Mouse (Mus musculus) lung, adult 2 months (tissue): ENCODE results near the gene Spef1. TPM values are rescaled to one million over a fixed set of nuclear protein-coding genes. Genes with fewer than 3 reads are reported as not detected.

Source experiments
- DNase-seq: peaks from one replicate; pipeline ENCODE4 v3.0.0; 2022
- H3K4me1 ChIP-seq: fragments of 200-500 bp; 2 replicates; pipeline ENCODE4 v1.6.1; 2011; ENCODE audit warnings: low read length; ENCODE audit not compliant: control insufficient read depth, insufficient read depth
- H3K4me3 ChIP-seq: fragments of 200-500 bp; replicated peaks from 2 replicates; pipeline ENCODE3; 2011; ENCODE audit warnings: low read depth, mild to moderate bottlenecking, control low read depth, low read length; ENCODE audit errors: extremely low read depth
- CTCF ChIP-seq: fragments of 200-500 bp; IDR thresholded peaks from 2 replicates; pipeline ENCODE4 v1.5.1; 2011; ENCODE audit warnings: mild to moderate bottlenecking, low read length, control low read depth; ENCODE audit not compliant: insufficient read depth
- POLR2A ChIP-seq: fragments of 200-500 bp; IDR thresholded peaks from 2 replicates; pipeline ENCODE4 v1.6.1; 2011; ENCODE audit warnings: low read depth, mild to moderate bottlenecking, control low read depth, low read length, borderline replicate concordance; ENCODE audit errors: extremely low read depth
- WGBS: fragments of 180-500 bp; shearing (Covaris S2); methylation state at CpG from one replicate; pipeline ENCODE4 v1.1.7; 2018; 5-methylcytosine and 5-hydroxymethylcytosine counted together
- polyA plus RNA-seq: library from polyadenylated mRNA; depleted of rRNA; stranded (reverse); fragments of >200 nt; gene quantifications from 2 replicates; pipeline ENCODE4 v1.2.3, GENCODE M21; 2012

The Spef1 gene
- polyA plus RNA-seq, 1 experiment: 16.6 TPM

DNA sequence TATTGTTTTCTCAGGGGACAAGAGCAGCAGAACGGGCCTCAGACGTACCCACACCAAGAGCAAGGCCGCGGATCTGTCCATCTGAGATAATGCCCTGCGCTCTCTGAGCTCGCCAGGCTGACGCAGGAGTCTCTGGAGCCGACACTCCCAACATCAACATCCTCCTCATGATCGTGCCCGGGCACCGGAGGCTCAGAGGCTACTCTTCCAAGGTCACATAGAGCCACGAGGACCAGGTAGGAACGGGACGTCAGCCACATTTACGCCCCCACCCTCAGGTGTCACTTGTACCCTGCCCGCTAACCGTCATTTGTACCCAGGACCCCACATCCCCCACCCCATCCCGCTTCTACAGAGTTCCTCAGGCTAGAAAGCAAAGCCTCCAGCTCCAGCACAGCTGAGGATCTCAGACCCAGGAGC lies 27.6 kb downstream of the Spef1 start:
- DNase-seq: no peak
- peaks cover 2% of the 10 kb centered on the region; the same call in 1 of the 2 replicates for H3K4me1 ChIP-seq

DNA sequence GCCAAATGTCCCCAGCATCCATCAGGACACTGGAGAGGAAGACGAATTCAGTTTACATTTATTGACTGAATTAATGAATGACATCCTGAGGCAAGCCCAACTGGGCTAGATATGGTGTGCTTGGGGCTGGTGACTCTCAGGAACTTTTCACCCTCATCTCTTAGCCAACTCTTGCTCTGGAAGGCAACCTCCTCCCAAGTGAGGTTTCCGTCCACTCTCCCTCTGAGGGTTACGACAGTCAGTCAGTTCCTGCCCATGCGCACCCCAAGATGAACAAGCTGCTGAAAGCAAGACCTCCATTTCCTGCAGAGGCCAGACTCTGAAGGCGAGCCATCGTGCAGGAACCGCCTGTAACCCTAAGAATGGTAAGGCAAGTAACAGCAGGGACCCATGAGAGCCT lies 30.1 kb downstream of the Spef1 start:
- no peak for TF ChIP-seq CTCF
- TF ChIP-seq POLR2A: no peak
- no peak for DNase-seq
- no peak overlapping the region for H3K4me3 ChIP-seq
- H3K4me1 ChIP-seq: peaks cover 2% of the 10 kb centered on the region; the same call in 1 of the 2 replicates
- 77% methylated on average over 7 of the region's 7 CpGs for WGBS

More for the DNA sequence above, 27.6 kb downstream of the Spef1 start:
- H3K4me3 ChIP-seq: peak overlapping the region; percentile 70
- no peak for TF ChIP-seq CTCF
- no peak for TF ChIP-seq POLR2A
- WGBS: under 1% methylated on average over 18 of the region's 18 CpGs

DNA sequence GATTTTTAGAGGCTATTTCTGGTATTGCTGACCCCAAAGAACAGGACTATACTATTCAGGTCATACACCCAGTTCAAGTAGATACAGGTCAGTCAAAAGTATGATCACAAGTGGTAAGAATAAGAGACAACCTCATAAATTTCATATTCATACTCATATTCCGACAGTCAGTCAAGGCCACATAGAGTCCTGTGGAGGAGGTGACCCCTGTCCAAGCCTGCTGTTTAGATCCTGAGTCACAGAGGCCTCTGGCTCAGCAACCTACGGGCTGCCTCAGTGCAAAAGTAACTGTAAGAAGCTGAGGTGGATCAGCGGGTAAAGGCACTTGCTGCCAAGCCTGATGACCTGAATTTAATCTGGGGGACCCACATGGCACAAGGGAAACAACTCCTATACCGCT lies 33.0 kb downstream of the Spef1 start:
- 84% methylated on average over 4 of the region's 4 CpGs for WGBS

DNA sequence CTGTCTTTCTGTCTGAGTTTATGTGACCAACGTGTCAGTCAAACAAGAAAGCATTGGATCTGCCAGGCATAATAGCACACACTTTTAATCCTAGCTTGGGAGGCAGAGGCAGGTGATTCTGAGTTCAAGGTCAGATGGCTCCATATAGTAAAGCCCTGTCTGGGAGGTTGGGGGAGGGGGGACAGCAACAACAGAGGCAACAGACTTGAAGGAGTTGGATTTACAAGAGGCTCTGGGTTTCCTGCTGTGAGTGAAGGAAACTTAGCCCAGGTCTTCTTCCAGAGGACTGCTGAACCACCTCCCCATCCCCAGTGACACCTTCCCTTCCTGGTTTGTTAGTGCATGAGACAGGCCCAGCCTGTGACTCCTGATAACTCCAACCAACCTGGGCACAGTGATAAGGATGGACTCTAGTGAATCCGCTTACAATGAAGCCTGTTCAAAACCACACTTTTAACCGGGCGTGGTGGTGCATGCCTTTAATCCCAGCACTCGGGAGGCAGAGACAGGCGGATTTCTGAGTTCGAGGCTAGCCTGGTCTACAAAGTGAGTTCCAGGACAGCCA lies 34.8 kb downstream of the Spef1 start:
- DNase-seq: no peak
- 89% methylated on average over 7 of the region's 7 CpGs for WGBS
- TF ChIP-seq POLR2A (no peak), CTCF (no peak)
- Histone ChIP-seq H3K4me3 (no peak overlapping the region), H3K4me1 (peaks cover 2% of the 10 kb centered on the region; the same call in 1 of the 2 replicates)

More for the DNA sequence above, 33.0 kb downstream of the Spef1 start:
- TF ChIP-seq CTCF (no peak), POLR2A (no peak)
- H3K4me1 ChIP-seq: peaks cover 2% of the 10 kb centered on the region; the same call in 1 of the 2 replicates
- H3K4me3 ChIP-seq: no peak overlapping the region
- no peak for DNase-seq

GRCm38 (mm10) chr2:131149254-131149578 lies 37.9 kb downstream of the Spef1 start:
- Histone ChIP-seq H3K4me3 (no peak overlapping the region), H3K4me1 (no peaks in the 10 kb centered on the region)
- DNase-seq: no peak
- 96% methylated on average over 3 of the region's 3 CpGs for WGBS
- TF ChIP-seq CTCF: no peak
- TF ChIP-seq POLR2A: 0 out of 2 replicates have a peak, but pooled peaks have one; percentile 12

DNA sequence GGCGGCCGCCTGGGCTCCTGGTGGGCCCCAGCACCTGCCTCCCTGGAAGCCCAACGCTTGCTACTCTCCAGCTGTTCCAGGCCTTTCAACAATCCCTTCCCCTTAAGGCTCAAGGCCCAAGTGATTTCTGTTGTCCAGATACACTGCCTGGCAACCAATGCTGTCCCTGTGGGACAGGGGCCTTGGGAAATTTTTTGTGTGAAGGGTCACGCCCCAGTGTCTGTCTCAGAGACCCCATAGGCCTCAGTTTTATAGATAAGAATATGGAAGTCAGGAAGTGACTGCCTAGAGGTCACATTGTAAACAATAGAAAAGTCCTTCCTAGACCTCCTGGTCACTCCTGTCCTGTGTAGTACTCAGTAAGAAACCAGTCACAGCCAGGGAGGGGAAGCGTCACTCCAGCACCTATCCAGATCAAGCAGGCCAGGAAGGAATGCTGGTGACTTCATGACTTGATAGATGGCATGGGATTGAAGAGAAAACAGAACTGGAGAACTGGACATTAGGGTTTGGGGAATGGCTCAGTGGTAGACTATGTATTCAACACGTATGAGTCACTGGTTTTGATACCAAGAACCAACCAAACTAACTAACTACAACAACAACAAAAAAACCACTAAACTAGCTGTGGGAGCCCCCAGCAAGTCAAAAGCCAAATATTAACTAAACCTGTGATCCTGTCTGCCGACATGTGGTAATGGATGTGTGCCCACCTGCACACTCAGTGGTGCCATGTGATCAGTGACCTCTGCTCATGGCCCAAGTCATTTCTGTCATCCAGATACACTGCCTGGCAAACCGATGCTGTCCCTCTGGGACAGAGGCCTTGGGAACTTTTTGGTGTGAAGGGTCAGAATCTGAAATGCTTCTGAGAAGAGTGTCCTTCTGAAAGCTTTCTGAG lies 38.5 kb downstream of the Spef1 start:
- no peak overlapping the region for H3K4me3 ChIP-seq
- H3K4me1 ChIP-seq: no peaks in the 10 kb centered on the region
- WGBS: 76% methylated on average over 8 of the region's 8 CpGs
- no peak for DNase-seq
- TF ChIP-seq POLR2A: no peak

GRCm38 (mm10) chr2:131147043-131147365 lies 40.1 kb downstream of the Spef1 start:
- WGBS: 94% methylated on average over 8 of the region's 8 CpGs
- no peak for DNase-seq
- Histone ChIP-seq H3K4me3 (no peak overlapping the region), H3K4me1 (no peaks in the 10 kb centered on the region)
- no peak for TF ChIP-seq CTCF
- TF ChIP-seq POLR2A: peak; percentile 16; the same call in 1 of the 2 replicates

DNA sequence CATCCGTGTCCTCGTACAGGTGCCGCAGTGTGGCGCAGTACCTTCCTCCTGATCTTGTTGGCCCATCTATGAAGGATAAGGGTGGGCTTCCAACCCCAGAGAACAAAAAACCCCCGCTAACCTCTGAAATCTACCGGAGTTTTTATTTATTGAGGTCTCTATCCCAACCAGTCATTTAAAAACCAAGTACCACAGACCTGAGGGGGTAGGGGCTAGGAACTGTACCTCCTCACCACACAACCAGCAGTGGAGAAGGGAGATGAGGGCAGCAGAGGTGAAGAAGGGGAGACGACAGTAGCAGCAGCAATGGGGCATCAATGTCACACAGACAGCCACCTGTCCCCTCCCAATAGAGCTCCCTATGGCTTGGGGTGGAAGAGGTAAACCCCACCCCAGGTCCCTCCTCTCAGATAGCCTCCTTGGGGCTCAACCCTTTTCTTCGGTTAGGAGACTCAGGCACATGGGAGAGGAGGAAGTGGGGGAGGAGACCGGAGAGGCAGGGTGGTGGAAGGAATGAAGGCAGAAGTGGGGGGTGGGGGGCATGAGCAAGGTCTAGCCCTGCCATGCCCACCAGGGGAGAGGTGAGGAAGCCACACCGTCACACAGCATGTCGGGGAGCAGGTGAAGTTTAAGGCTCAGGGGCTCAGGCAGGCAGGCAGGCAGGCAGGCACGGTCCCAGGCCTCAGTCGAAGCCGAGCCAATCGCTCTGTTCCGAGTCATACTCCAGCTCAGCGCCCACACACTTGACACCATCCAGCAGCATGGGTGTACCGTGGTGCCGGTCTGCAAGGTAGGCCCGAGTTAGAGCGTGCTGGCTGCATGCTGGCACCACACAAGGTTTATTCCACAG lies 40.7 kb downstream of the Spef1 start:
- 75% methylated on average over 21 of the region's 21 CpGs for WGBS

GRCm38 (mm10) chr2:131145536-131145935 lies 41.5 kb downstream of the Spef1 start:
- Histone ChIP-seq H3K4me3 (no peak overlapping the region), H3K4me1 (peaks cover 3% of the 10 kb centered on the region; the same call in 1 of the 2 replicates)
- DNase-seq: no peak
- WGBS: 75% methylated on average over 2 of the region's 2 CpGs
- TF ChIP-seq CTCF: no peak
- TF ChIP-seq POLR2A: no peak

More for the DNA sequence above, 40.7 kb downstream of the Spef1 start:
- H3K4me1 ChIP-seq: no peaks in the 10 kb centered on the region
- TF ChIP-seq POLR2A: no peak; the same call in 1 of the 2 replicates
- TF ChIP-seq CTCF: no peak
- no peak for DNase-seq
- no peak overlapping the region for H3K4me3 ChIP-seq

GRCm38 (mm10) chr2:131145121-131145520 lies 42.0 kb downstream of the Spef1 start:
- H3K4me1 ChIP-seq: peaks cover 5% of the 10 kb centered on the region
- 66% methylated on average over 13 of the region's 13 CpGs for WGBS
- H3K4me3 ChIP-seq: no peak overlapping the region
- TF ChIP-seq CTCF: no peak
- 0 out of 2 replicates have a peak, but pooled peaks have one; percentile 4 for TF ChIP-seq POLR2A
- no peak for DNase-seq
